Mouse (Mus musculus) left cerebral cortex, adult 2 months (tissue): ENCODE measurements around the gene Mrpl46. TPM values are rescaled to one million over a fixed set of nuclear protein-coding genes. Genes with fewer than 3 reads are reported as not detected.

ENCODE experiments used
- DNase-seq, 2 experiments: peaks; one replicate each; pipeline ENCODE4 v3.0.0; 2021 to 2022; ENCODE audit warnings: low spot score in 2 of 2, mixed read lengths in 1 of 2; ENCODE audit errors: extremely low spot score in 1 of 2
- H3K27ac ChIP-seq: fragments of 200-600 bp; 2 replicates; pipeline ENCODE4 v1.8.1; 2022
- H3K4me3 ChIP-seq: fragments of 200-600 bp; 2 replicates; pipeline ENCODE4 v1.8.1; 2022
- CTCF ChIP-seq: fragments of 200-600 bp; IDR thresholded peaks from 2 replicates; pipeline ENCODE4 v1.8.1; 2022; ENCODE audit warnings: antibody characterized with exemption, mild to moderate bottlenecking, moderate library complexity
- intact Hi-C: fragments of 180-260 bp; cut with DNase I; formaldehyde crosslinking; loops from one replicate; pipeline ENCODE4 v1.15.1; 2025
- long read RNA-seq, 2 experiments: library from polyadenylated mRNA; stranded (forward); transcript quantifications; one replicate each; pipeline ENCODE4 v2.0.0; 2021; ENCODE audit warnings: borderline mapping rate in 2 of 2
- total RNA-seq, 2 experiments: library from RNA; stranded (reverse); gene quantifications; 2 replicates each; pipeline ENCODE4 v1.2.3; 2021

The Mrpl46 gene
- 10 to 100 TPM; 30.2 to 37.1 TPM for total RNA-seq
- long read RNA-seq, experiment 1, transcript Mrpl46-201 (4 exons, 1,134 nt), result major isoform, 20 of 22 reads
- long read RNA-seq, experiment 1, partial matches to known transcripts, result 0 of 22 reads
- long read RNA-seq, experiment 1, other reads (novel, unspliced or antisense), result 2 of 22 reads
- long read RNA-seq, experiment 2, transcript Mrpl46-201 (4 exons, 1,134 nt), result major isoform, 34 of 36 reads
- long read RNA-seq, experiment 2, partial matches to known transcripts, result 1 of 36 reads
- long read RNA-seq, experiment 2, other reads (novel, unspliced or antisense), result 1 of 36 reads

DNA sequence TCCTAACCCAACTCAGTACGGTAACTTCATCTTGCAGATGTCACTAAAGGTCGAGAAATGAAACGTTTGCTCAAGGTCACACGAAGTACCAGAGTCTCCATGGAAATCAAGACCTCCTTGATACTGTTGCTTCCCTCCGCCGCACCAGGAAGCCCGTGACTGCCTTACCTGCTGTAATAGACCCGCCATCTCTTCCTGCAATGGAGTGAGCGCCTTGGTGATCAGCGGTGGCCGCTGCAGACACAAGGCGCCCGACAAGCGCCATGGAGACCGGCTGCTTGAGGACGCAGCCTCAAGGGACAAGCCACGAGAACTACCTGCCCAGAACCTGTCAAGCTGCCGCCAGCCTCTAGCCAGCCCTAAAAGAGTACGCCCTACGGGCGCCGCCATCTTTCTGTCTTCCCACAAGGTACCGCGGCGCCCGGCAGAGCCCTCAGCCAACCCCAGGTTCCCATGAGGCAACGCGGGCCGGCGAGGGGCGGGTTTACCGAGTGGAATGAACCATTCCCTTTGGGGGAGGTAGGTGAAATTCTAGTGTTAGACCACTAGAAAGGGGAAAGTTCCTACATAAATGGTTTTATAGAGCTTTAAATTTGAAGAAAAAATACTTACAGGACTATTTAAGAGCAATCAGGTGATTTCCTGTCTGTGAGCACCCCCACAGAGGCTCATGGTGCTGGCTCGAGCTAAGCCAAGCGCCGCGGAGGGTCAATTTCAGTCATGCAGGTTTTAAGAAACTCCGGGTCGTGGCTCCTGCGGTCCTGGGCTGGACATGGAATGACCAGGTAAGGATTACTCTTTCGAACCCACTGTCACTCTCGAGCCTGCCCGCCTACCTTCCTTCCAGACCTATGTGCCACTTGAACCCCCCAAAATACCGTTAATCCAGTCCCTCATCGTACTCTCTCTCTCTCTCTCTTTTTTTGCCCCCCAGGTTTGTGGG lies at the start of gene Mrpl46, which contains the start of gene Mrps11:
Gene Mrpl46 (minus strand): TSS at position 893 of the 943 bp plus-strand sequence.
Gene Mrps11 (plus strand): TSS at position 481 of the 943 bp plus-strand sequence.
- peak; percentile 83 for DNase-seq
- intact Hi-C loops, result no loop called here
- no peak; the same call in 1 of the 2 replicates for TF ChIP-seq CTCF
- Histone ChIP-seq H3K27ac (peak within 1 kb of the TSS; percentile 99), H3K4me3 (peak within 1 kb of the TSS; percentile 99)

- intact Hi-C loops, result no loop called here
- no peak for TF ChIP-seq CTCF
- Histone ChIP-seq H3K27ac (no peak overlapping the region), H3K4me3 (no peak overlapping the region)
- DNase-seq, result no peak
These were observed 44.5 kb upstream of the Mrpl46 start for GRCm38 (mm10) chr7:78827749-78828362.

- TF ChIP-seq CTCF, result peak; percentile 2; the same call in 1 of the 2 replicates
These were observed 43.5 kb upstream of the Mrpl46 start for GRCm38 (mm10) chr7:78826682-78827385.

DNA sequence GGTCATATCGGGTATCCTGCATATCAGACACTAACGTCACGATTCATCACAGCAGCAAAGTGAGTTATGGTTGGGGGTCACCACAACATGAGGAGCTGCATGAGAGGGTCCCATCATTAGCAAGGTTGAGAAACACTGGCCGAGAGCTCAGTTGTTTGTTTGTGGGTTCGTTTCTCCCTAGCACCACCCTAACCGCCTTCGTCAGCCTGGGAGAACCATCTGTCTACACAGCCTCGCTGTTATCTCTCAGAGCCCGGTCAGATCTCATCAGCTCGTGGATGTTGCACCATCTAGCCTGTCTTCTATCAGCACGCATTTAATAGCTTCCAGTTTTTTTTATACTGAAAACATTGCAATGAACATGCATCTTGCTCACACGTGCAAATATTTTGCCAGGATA lies 35.0 kb upstream of the Mrpl46 start:
- Histone ChIP-seq H3K27ac (no peak overlapping the region), H3K4me3 (no peak overlapping the region)
- TF ChIP-seq CTCF, result no peak
- no peak for DNase-seq
- intact Hi-C loops, result no loop called here

More at GRCm38 (mm10) chr7:78826682-78827385, 43.5 kb upstream of the Mrpl46 start:
- H3K27ac ChIP-seq, result no peak overlapping the region
- H3K4me3 ChIP-seq, result no peak overlapping the region
- no peak for DNase-seq
- intact Hi-C loops, result no loop called here

- DNase-seq, result no peak
- Histone ChIP-seq H3K27ac (no peak overlapping the region), H3K4me3 (no peak overlapping the region)
- no peak for TF ChIP-seq CTCF
- intact Hi-C loops, result no loop called here
These were observed 31.4 kb upstream of the Mrpl46 start for GRCm38 (mm10) chr7:78814766-78815165.

- intact Hi-C loops, result no loop called here
- no peak for TF ChIP-seq CTCF
- no peak overlapping the region for H3K4me3 ChIP-seq
- no peak for DNase-seq
- H3K27ac ChIP-seq, result no peak overlapping the region
These were observed 30.5 kb upstream of the Mrpl46 start for GRCm38 (mm10) chr7:78813791-78814190.

DNA sequence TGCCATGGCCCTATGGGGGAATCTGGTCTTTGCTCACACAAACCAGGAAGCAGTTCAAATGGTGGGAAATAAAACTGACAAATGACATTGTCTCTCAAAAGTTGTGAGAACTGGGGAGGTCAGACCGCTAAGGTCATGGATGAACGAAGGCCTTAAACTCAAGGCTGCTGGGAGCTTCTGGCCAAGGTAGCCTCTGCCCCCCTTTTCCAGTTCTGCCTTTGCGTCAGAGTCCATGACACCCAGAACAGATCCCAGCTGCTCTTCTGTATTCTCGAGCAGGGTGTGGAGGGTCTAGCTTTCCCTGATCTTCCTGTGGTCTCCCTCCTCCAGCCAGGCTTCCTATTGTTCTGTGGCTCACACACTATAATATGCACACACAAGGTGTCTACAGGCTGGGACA lies 23.9 kb upstream of the Mrpl46 start:
- Histone ChIP-seq H3K4me3 (no peak overlapping the region), H3K27ac (no peak overlapping the region)
- TF ChIP-seq CTCF, result no peak
- intact Hi-C loops, result no loop called here
- DNase-seq, result no peak

GRCm38 (mm10) chr7:78803841-78804240 lies 20.5 kb upstream of the Mrpl46 start:
- TF ChIP-seq CTCF, result no peak
- no peak overlapping the region for H3K27ac ChIP-seq
- no peak for DNase-seq
- intact Hi-C loops, result no loop called here
- H3K4me3 ChIP-seq, result no peak overlapping the region

DNA sequence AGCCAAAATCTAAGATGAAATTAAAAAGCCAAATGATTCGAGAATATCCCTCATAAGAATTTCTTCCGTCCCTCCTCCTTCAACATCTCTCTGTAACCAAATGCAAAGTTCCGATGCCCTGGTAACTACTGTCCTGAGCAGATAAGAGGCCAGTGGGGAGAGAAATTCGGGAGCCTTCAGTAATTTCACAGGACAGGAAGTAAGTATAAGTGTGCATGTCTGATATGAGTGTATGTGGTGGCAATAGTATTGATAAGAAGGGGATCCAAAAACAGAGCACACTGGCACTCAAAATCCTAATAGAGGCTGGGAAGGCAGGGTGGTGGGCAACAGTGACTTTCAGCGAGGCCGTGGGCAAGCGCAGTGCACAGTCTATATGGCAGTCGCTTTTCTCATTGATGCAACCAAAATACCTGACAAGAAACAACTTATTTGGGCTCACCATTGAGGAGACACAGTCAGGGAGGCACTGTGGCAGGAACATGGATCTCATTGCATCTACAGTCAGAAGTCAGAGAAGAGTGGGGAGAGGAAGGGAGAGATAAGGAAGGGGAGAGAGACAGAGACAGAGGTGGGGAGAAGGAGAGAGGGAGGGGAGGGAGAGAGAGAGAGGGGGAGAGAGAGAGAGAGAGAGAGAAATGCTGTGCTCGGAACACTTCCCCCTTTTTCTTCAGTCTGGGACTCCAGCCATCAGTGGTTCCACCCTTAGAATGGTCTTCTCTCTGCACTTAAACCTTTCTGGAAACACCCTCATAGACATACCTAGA lies 16.6 kb upstream of the Mrpl46 start:
- no peak overlapping the region for H3K27ac ChIP-seq
- intact Hi-C loops, result loop anchor here (2.0 to 10.0 kb wide), 2 partner anchors 47 to 425 kb away; partner anchors contain the start of gene Det1
- no peak overlapping the region for H3K4me3 ChIP-seq
- no peak for DNase-seq
- no peak for TF ChIP-seq CTCF

- no peak for TF ChIP-seq CTCF
- Histone ChIP-seq H3K4me3 (no peak overlapping the region), H3K27ac (no peak overlapping the region)
- DNase-seq, result peak; percentile 55 to 59
- intact Hi-C loops, result loop anchor here (2.0 to 10.0 kb wide), 2 partner anchors 49 to 427 kb away; partner anchors contain the start of gene Det1
These were observed 14.6 kb upstream of the Mrpl46 start for GRCm38 (mm10) chr7:78797843-78798455.
